Mouse (Mus musculus) neutrophil, adult 5-6 weeks (primary cell): Measurements from ENCODE around the gene Pccb. TPM values are rescaled to one million over a fixed set of nuclear protein-coding genes. Genes with fewer than 3 reads are reported as not detected.
A peak's percentile ranks its signal among the peaks of the same experiment; 100 is the strongest.

ENCODE experiments used
- ATAC-seq: fragments of 151-379, 151-347 bp; 2 replicates; pipeline ENCODE4 v1.8.0; 2017; ENCODE audit warnings: mild to moderate bottlenecking, moderate TSS enrichment; ENCODE audit not compliant: insufficient number of reproducible peaks, poor library complexity, low FRiP score, severe bottlenecking; ENCODE audit errors: extremely low read depth
- total RNA-seq: library from RNA; stranded (forward); fragments of 200-1000 nt; gene quantifications from 2 replicates; pipeline ENCODE4 v1.2.3, GENCODE M21; 2017

Pccb gene
- total RNA-seq, 1 experiment from 2014 or later: 7.3 TPM

DNA sequence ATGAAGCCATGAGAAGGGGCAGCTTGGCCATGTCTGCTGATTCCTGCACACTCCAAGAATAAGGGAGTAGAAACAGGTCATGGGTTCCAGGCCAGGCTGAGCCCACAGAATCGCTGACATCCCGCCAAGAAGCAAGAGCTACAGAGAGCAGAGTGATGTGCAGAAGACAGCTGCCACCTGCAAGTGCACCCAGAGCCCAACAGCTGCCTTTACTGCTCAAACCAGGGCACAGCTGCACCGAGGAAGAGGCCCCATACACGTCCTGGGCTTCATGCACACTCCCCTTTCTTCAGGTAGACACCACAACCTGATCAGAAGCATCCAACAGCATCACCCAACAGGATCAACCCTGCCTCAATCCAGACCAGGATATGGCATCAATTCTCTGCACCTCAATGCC, 40.8 kb downstream of the Pccb start:
- no peak for ATAC-seq

DNA sequence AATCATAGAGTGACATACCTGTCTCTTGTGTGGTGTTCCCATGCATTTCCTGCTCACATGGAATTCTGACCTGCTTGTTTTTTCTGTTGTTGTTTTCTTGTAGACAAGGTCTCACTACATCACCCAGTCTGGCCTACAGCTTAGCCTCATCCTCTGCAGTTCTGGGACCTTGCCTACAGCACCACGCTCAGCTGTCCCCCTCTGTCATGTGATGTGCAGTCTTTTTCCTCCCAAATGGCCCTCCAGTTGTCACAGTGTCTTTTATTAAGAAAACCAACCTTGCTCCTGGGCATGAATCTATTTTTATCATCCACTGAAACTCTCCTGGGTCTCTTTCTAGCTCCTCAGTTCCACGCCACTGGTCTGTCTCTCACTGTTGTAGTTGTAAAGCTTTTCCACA, 42.5 kb downstream of the Pccb start:
- no peak for ATAC-seq

DNA sequence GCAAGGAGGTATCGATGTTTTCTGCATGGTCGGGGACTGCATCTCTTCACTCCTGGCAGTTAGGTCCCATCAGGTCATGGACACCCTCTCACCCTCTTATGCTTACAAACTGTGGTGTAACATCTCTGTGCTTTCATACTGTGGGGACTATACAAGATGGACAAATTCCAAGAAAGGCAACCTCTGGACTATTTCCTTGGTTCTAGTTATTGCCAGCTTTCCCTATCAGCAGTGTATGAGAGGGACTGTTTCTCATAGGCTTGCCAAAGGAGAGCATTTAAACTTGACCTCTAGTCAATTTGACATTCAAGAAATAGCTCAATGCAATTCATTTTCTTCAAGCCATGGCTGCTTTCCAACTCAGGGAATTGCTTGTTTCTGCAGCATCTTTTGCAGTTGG, 43.4 kb downstream of the Pccb start:
- no peak for ATAC-seq

DNA sequence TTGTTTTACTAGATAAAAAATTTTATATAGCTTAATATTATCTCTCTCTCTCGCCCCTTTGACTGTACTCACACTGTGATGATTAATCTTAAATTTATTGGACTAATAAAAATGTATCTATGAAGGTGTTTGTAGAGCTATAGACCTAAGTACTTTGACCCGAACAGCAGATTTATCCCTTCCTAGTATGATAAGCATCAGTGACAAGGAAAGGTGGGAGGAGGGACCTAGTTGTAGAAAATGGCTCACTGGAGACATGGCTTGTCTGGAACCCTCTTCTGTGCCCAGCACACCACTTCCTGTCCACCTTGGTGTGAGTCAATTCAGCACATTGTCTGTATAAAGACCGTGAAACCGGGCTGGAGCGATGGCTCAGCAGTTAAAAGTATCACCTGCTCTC, 44.1 kb downstream of the Pccb start:
- no peak for ATAC-seq

DNA sequence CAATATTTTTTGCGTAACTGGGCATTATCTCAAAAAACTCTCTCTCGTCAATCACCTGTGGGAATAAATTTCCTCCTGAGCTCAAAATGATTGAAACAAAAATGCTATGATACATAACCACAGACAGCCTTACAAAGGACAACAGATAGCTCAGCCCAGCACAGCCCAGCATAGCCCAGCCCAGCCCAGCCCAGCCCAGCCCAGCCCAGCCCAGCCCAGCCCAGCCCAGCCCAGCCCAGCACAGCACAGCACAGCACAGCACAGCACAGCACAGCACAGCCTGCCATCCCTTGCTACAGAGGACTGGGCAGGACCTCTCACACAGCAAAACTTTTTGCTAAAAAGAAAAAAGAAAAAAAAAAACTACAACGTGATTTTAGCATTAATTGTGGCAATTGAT, 46.8 kb downstream of the Pccb start:
- no peak for ATAC-seq

DNA sequence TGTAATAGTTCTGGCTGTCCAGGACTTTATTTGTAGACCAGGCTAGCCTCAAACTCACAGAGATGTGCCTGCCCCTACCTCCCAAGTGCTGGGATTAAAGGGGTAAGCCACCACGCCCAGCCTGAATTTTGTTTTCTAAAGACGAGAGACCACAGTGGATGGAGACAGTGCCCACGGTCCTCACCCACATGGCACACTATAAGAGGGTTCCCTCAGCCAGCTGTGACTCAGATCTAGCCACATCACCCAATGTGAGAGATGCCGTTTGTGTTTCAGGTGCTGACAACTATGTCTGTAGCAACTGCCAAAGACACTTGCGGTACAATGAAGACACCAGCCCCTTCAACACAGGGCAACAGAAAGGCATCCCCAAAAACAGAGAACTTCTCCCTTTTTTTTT, 47.7 kb downstream of the Pccb start:
- ATAC-seq: no peak

DNA sequence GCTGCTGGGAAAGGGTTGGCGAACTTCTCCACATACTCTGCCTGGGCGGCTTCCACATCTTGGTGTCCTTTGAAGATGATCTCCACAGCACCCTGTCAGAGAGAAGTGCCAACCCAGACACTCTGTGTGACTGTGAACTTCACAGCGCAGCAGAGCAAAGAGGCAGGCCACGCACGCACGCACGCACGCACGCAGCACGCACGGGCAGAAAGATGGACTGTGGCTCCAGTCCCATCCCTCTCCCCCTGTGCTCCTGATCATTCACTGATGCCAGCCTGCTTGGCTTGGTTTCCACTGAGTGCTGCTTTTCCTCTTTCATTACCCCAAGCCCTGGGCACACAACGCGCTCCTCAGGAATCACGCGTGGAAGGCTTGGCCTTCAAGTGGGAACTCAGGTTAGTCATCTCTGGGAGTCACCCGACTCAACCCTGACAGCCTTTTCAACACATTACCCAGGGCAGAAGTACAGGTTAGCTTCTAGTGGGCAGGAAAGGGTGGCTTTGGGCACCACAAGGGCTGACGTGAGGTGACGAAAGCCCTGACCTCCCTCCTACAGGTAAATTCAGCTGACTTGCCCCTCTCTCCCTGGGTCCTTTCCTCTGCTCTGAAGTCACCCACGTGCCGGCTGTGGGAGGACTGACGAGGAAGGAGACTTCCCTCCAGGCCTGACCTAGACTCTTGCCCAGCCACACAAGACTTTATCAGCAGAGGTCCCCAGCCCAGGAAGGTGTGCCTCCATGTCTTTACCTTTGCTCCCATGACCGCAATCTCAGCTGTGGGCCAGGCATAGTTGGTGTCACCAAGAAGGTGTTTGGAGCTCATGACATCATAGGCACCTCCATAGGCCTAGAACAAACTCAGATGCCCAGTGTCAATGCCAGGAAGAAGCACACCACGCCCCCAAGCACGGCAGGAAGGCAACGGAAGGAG, 50.1 kb downstream of the Pccb start:
- no peak for ATAC-seq

DNA sequence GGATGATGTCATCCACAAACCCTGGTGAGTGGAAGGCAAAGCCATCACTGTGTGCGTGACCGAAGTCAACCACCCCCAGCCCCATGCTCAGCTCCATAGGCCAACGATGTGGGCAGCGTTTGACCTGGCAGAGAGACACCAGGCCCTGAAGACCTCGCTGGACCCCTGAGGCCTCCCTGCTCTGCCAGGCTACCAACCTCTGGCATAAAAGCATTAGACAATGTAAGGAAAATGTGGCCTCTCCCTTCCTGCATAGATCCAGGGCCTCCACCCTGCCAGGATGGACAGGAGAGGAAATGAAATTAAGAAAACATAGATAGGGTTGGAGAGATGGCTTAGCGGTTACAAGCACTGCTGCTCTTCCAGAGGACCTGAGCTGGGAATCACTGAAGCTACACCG, 51.9 kb downstream of the Pccb start:
- ATAC-seq: no peak

DNA sequence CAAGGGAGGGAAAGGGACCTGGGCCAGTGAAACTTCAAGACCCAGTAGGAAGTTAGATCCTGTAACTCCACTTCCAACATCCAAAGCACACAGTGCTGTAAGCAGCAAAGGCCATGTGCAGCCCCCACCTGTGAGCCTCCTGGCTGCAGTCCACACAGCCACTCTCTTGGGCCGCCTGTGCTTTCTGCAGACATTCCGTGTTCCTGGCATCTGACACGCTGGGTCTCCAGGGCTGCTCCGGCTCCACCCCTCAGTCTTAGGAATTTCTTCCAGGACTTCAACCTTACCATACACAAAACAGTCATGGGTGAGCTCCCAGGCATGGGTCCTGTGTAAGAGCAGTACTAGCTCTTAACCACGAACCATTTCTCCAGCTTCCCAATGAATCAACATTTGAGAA, 55.4 kb downstream of the Pccb start:
- ATAC-seq: no peak

DNA sequence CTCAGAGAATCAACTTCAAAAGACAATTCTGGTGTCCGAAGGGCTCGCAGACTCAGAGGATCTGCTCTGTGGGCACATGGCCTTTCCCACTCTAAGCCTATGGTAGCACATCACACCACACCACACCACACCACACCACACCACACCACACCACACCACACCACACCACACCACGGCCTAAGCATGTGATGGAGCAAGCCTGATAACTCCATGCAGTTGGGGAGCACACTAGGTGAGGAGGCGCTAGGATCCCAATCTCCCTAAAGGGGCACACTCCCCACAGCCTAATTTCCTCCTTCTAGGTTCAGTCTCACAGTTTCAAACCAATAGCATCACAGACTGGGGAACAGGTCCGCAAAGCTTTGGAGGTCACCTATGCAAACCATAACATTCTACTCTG, 56.0 kb downstream of the Pccb start:
- no peak for ATAC-seq

DNA sequence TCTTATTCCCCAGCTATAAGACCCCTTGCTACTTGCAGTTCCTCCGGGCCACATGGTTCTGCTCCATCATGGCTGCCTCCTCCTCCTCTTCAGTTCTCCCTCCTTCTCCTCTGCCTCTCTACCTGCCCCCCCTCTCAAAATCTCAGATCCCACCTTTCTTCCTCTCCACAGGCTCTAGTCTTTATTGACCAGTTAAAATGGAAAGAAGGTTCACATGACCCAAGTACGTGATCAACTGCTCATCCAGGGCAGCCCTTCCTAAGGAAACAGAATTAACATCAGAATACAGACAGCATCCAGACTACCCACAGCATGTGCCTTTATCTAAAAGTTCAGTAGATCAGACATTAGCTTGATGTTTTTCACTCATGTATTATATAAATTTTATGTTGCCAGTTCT, 65.2 kb downstream of the Pccb start:
- ATAC-seq: no peak

DNA sequence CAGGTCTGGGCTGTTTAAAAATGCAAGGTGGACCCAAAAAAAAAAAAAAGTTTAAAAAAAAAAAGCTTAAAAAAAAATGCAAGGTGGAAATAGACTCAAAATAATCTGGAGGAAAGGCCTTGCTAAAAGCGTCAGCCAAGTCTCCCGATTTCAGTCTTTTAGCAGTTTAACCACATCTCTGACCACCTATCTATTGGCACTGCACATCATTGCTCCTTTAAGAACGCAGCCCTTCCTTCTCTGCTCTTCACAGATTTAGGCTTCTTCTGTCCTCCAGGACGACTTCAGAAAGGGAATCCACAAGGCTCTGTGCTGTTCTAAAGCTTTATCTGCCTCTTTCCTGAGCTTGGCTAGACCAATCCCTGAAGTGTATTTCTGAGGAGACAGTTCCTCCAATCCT, 70.6 kb downstream of the Pccb start:
- ATAC-seq: no peak

DNA sequence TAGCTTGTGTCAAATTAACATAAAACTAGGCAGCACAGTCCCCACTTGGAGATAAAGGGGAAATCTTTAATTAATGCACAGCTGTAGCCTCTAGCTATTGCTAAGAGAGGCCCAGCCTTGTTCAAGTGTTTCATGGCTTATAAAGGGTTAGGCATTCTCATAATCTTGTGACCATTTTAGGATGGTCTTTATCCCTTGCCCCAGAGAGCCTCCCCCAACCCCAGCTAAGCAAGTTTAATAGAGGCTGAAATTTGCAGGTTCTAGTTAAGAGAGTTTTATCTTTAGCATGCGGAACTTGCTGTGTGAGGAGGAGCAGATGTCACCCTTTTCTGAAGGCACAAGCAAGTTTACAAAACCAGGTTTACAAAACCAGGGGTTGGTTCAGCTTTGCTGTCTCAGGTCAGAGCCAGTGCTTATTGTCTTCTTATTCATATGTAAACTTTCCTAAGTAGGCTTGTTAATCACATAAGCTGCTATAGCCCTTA, 71.2 kb downstream of the Pccb start:
- ATAC-seq: no peak

DNA sequence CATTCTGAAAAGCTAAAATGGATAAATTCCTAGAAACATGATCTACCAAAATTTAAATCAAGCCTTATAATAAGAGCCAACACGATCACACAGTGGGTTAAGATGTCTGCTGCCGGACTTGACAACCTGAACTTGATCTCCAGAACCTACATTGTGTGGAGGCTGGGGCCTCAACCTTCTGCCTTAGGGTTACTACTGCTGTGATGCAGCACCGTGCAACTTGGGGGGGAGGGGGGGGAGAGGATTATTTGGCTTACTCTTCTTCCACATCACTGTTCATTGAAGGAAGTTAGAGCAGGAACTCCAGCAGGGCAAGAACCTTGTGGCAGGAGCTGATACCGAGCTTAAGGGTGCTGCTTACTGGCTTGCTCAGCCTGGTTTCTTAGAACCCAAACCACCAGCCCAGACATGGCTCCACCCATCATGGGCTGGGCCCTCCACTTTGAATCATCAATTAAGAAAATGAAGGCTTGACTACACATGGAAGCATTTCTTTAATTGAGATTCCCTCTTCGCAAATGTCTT, 71.7 kb downstream of the Pccb start:
- no peak for ATAC-seq

DNA sequence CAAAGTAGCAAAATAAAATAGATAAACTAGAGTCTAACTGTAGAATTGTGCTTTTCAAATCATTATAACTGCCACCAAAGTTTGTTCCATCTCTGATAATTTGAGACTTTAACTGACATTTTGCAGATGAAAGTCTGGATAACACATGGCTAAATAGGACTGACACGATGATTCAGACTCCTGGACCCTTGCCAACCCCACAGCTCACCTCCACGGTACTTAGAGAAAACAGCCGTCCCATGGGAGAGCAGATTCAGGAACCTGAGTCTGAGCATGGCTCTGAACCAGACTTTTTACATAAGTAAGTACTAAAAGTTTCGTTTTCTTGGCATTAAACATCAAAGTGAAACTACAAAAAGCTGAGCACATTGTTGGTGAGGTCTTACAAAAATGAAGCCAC, 83.2 kb downstream of the Pccb start:
- ATAC-seq: 0 out of 2 replicates have a peak, but pooled peaks have one; percentile 26

DNA sequence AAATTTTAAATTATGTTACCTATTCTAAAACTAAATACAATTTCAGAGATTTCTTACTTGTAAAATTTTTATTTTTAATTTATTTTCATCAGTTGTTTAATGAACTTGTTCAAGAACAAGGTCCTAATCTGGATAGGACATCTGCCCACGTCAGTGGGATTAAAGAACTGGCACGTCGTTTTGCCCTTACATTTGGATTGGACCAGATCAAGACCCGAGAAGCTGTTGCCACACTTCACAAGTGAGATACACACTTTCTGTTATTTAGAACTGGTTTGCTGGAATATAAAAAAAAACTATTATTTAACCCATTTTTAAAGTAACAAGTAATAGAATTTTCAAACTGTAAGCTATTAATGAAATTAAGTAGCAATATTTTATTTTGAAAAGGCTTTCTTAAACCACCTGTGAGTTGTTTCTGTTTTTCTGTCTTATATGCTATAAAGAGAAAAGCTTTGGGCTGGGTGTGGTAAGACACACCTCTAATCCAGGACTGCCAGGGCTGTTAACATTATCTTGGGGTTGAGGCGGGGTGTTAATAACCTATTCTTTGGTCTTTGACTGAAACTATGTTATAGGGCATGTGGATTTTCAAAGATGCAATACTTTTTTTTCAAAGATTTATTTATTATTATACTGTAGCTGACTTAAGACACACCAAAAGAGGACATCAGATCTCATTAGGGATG, 89.9 kb downstream of the Pccb start:
- no peak for ATAC-seq

DNA sequence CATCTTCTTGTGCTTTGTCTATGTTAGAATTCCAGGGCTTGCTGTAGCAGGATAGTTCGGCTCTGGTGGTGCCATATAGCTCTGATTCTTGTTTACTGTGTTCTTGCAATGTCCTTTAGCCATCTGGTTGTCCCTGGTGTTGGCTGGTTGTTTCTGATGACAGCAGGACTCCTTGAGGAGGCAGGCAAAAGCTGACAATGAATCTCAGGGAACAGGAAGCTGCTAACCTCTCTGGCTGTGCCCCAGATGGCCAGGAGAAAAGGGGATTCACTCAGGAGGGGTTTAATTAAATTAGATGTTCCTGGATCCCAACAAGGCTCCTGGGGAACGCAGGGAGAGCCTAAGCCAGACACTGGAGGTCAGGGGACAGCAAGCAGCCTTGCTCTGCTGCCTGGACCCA, 92.7 kb downstream of the Pccb start:
- no peak for ATAC-seq
